Comparison of ENCODE assay signal across 8 mouse cellular contexts in genomic region chr5:125476799-125477198, GRCm38 (mm10). TPM values are rescaled to one million over a fixed set of nuclear protein-coding genes. Genes with fewer than 3 reads are reported as not detected.
DNase-seq lines count a peak whose midpoint lies in the region; ATAC-seq and TF ChIP-seq lines count a peak whose summit lies in the region.

No protein-coding gene starts in this region.

- H3K4me2 ChIP-seq in lung, embryonic 14.5 days = peak overlapping the region; percentile 94
- H3K4me2 ChIP-seq in embryonic facial prominence, embryonic 11.5 days (ENCODE audit: low read depth, low read length) = peak overlapping the region; percentile 92
- peak overlapping the region; percentile 87 for H3K4me2 ChIP-seq in limb, embryonic 11.5 days (ENCODE audit: low read depth, severe bottlenecking)

- H3K36me3 ChIP-seq in lung, embryonic 14.5 days (ENCODE audit: insufficient read depth) = no peaks in the 10 kb centered on the region
- no peaks in the 10 kb centered on the region for H3K36me3 ChIP-seq in embryonic facial prominence, embryonic 11.5 days (replicated peaks; ENCODE audit: control insufficient read depth, insufficient read depth, low read depth, low read length)
- H3K36me3 ChIP-seq in limb, embryonic 11.5 days (ENCODE audit: control insufficient read depth, insufficient read depth, low read length) = no peaks in the 10 kb centered on the region; the same call in 1 of the 2 replicates

- H3K9ac ChIP-seq in lung, embryonic 14.5 days = peak overlapping the region; percentile 72
- H3K9ac ChIP-seq in embryonic facial prominence, embryonic 11.5 days (replicated peaks; ENCODE audit: low read length) = no peak overlapping the region
- H3K9ac ChIP-seq in limb, embryonic 11.5 days (ENCODE audit: low read length) = no peak overlapping the region; the same call in 1 of the 2 replicates

- no peak for TF ChIP-seq CTCF in lung, embryonic 14.5 days (IDR thresholded peaks at IDR 0.05; ENCODE audit: low read depth)
- no peak for TF ChIP-seq CTCF in olfactory bulb, adult 2 months (IDR thresholded peaks at IDR 0.05; ENCODE audit: insufficient read depth, low read depth, low read length)

- no peaks in the 10 kb centered on the region for H3K27me3 ChIP-seq in lung, embryonic 14.5 days (ENCODE audit: insufficient read depth, low read length)
- no peaks in the 10 kb centered on the region for H3K27me3 ChIP-seq in embryonic facial prominence, embryonic 11.5 days (ENCODE audit: control insufficient read depth, insufficient read depth, low read length)
- H3K27me3 ChIP-seq in limb, embryonic 11.5 days (ENCODE audit: control insufficient read depth, insufficient read depth, low read length) = no peaks in the 10 kb centered on the region

- no peaks in the 10 kb centered on the region for H3K9me3 ChIP-seq in lung, embryonic 14.5 days (ENCODE audit: low read depth, low read length)
- H3K9me3 ChIP-seq in embryonic facial prominence, embryonic 11.5 days (replicated peaks; ENCODE audit: control insufficient read depth, low read length) = no peaks in the 10 kb centered on the region
- no peaks in the 10 kb centered on the region for H3K9me3 ChIP-seq in limb, embryonic 11.5 days (ENCODE audit: control insufficient read depth, low read length)

- peak overlapping the region; percentile 80 for H3K4me3 ChIP-seq in lung, embryonic 14.5 days (ENCODE audit: low read depth, low read length)
- H3K4me3 ChIP-seq in embryonic facial prominence, embryonic 11.5 days (ENCODE audit: low read depth, low read length) = peak overlapping the region; percentile 87
- H3K4me3 ChIP-seq in limb, embryonic 11.5 days (ENCODE audit: low read depth, low read length) = peak overlapping the region; percentile 79
- peak overlapping the region; percentile 62 for H3K4me3 ChIP-seq in olfactory bulb, adult 2 months (ENCODE audit: insufficient read depth, low read depth, low read length)

- WGBS in lung, embryonic 14.5 days = 59% methylated on average over 7 of the region's 7 CpGs
- WGBS in embryonic facial prominence, embryonic 11.5 days = 65% methylated on average over 7 of the region's 7 CpGs
- WGBS in limb, embryonic 11.5 days = 65% methylated on average over 7 of the region's 7 CpGs
- WGBS in olfactory bulb, adult 2 months = 47% methylated on average over 7 of the region's 7 CpGs

- ATAC-seq in lung, embryonic 14.5 days (ENCODE audit: insufficient read depth) = no peak
- ATAC-seq in embryonic facial prominence, embryonic 11.5 days (replicated peaks; ENCODE audit: insufficient number of reproducible peaks, low FRiP score, low TSS enrichment, low read depth) = no peak
- no peak for ATAC-seq in limb, embryonic 11.5 days (ENCODE audit: insufficient number of reproducible peaks, low FRiP score, low TSS enrichment, low read depth)

- TF ChIP-seq POLR2A in olfactory bulb, adult 2 months (IDR thresholded peaks at IDR 0.05; ENCODE audit: insufficient read depth, low read depth, low read length) = no peak

- H3K27ac ChIP-seq in lung, embryonic 14.5 days (ENCODE audit: low read depth) = no peak overlapping the region
- H3K27ac ChIP-seq in embryonic facial prominence, embryonic 11.5 days (replicated peaks; ENCODE audit: low read depth, low read length) = no peak overlapping the region
- no peak overlapping the region for H3K27ac ChIP-seq in limb, embryonic 11.5 days (replicated peaks; ENCODE audit: low read depth, low read length)
- no peak overlapping the region for H3K27ac ChIP-seq in olfactory bulb, adult 2 months (ENCODE audit: insufficient read depth, low read depth, low read length)

- DNase-seq in lung, embryonic 14.5 days = no peak
- DNase-seq in lung, postnatal 14 days = no peak
- no peak for DNase-seq in embryonic facial prominence, embryonic 11.5 days (ENCODE audit: low spot score)
- no peak for DNase-seq in limb, embryonic 11.5 days (ENCODE audit: low spot score)
- DNase-seq in frontal cortex, postnatal 14 days (ENCODE audit: low spot score in 2 of 2) = no peak
- DNase-seq in MN1 (ENCODE audit: low spot score) = no peak
- DNase-seq in left cerebral cortex, adult 18-20 months (ENCODE audit: low spot score in 2 of 2) = no peak

- H3K4me1 ChIP-seq in lung, embryonic 14.5 days (ENCODE audit: insufficient read depth) = 0 out of 2 replicates have a peak, but pooled peaks cover 11% of the 10 kb centered on the region
- no peaks in the 10 kb centered on the region; the same call in none of the 2 replicates for H3K4me1 ChIP-seq in embryonic facial prominence, embryonic 11.5 days (ENCODE audit: control insufficient read depth, insufficient read depth, low read length)
- H3K4me1 ChIP-seq in limb, embryonic 11.5 days (ENCODE audit: control insufficient read depth, insufficient read depth, low read length) = peaks cover 21% of the 10 kb centered on the region
- H3K4me1 ChIP-seq in olfactory bulb, adult 2 months (ENCODE audit: control insufficient read depth, insufficient read depth, low read length) = peaks cover 16% of the 10 kb centered on the region

RNA-seq across cellular contexts. Expression of gene Aacs, which starts 1.2 kb away (rescaled TPM):
- 37.1 and 42.7 TPM in 2 replicates for polyA plus RNA-seq in lung, embryonic 14.5 days (2014; fragmentation: Nextera tagmentation; extraction: Ambion mirVana)
- 28.4 and 34.7 TPM in 2 replicates for polyA plus RNA-seq in embryonic facial prominence, embryonic 11.5 days (2014; fragmentation: Nextera tagmentation; extraction: Ambion mirVana)
- 35.7 and 40.5 TPM in 2 replicates for polyA plus RNA-seq in limb, embryonic 11.5 days (2014; fragmentation: Nextera tagmentation; extraction: Ambion mirVana)
- polyA plus RNA-seq in olfactory bulb, adult 2 months (2012; ENCODE audit: insufficient read depth, insufficient read length, low replicate concordance, missing spikeins) = not detected in 2 replicates
- total RNA-seq in left cerebral cortex, adult 18-20 months (2021) = 10 to 100 TPM; 45.7 to 49.5 TPM

RNA-seq across cellular contexts. Expression of gene Bri3bp, which starts 35.4 kb away (rescaled TPM):
- 37.6 and 37.9 TPM in 2 replicates for polyA plus RNA-seq in lung, embryonic 14.5 days (2014; fragmentation: Nextera tagmentation; extraction: Ambion mirVana)
- polyA plus RNA-seq in embryonic facial prominence, embryonic 11.5 days (2014; fragmentation: Nextera tagmentation; extraction: Ambion mirVana) = 26.3 and 29.2 TPM in 2 replicates
- polyA plus RNA-seq in limb, embryonic 11.5 days (2014; fragmentation: Nextera tagmentation; extraction: Ambion mirVana) = 36.9 and 39.3 TPM in 2 replicates
- 46.8 TPM in 1 of 2 replicates, not detected in the other for polyA plus RNA-seq in olfactory bulb, adult 2 months (2012; ENCODE audit: insufficient read depth, insufficient read length, low replicate concordance, missing spikeins)
- total RNA-seq in left cerebral cortex, adult 18-20 months (2021) = 10 to 100 TPM; 91.8 to 96.3 TPM

RNA-seq across cellular contexts. Expression of gene Dhx37, which starts 42.9 kb away (rescaled TPM):
- 11.9 and 13.3 TPM in 2 replicates for polyA plus RNA-seq in lung, embryonic 14.5 days (2014; fragmentation: Nextera tagmentation; extraction: Ambion mirVana)
- 7.2 and 9.0 TPM in 2 replicates for polyA plus RNA-seq in embryonic facial prominence, embryonic 11.5 days (2014; fragmentation: Nextera tagmentation; extraction: Ambion mirVana)
- polyA plus RNA-seq in limb, embryonic 11.5 days (2014; fragmentation: Nextera tagmentation; extraction: Ambion mirVana) = 12.4 and 14.2 TPM in 2 replicates
- not detected in 2 replicates for polyA plus RNA-seq in olfactory bulb, adult 2 months (2012; ENCODE audit: insufficient read depth, insufficient read length, low replicate concordance, missing spikeins)
- 10 to 100 TPM; 11.9 to 14.6 TPM for total RNA-seq in left cerebral cortex, adult 18-20 months (2021)

RNA-seq across cellular contexts. Expression of gene Tmem132b, which starts 54.8 kb away (rescaled TPM):
- polyA plus RNA-seq in lung, embryonic 14.5 days (2014; fragmentation: Nextera tagmentation; extraction: Ambion mirVana) = not detected in 2 replicates
- polyA plus RNA-seq in embryonic facial prominence, embryonic 11.5 days (2014; fragmentation: Nextera tagmentation; extraction: Ambion mirVana) = 0.13 and 0.60 TPM in 2 replicates
- polyA plus RNA-seq in limb, embryonic 11.5 days (2014; fragmentation: Nextera tagmentation; extraction: Ambion mirVana) = 0.08 and 0.09 TPM in 2 replicates
- polyA plus RNA-seq in olfactory bulb, adult 2 months (2012; ENCODE audit: insufficient read depth, insufficient read length, low replicate concordance, missing spikeins) = not detected in 2 replicates
- total RNA-seq in left cerebral cortex, adult 18-20 months (2021) = 100 to 1,000 TPM; 116 to 123 TPM

Comparison
In these comparisons a context has a peak if more than half of its experiments do, and no peak if none do; other contexts are left out.
1. RNA of gene Aacs, which starts 1.2 kb away (polyA plus RNA-seq): 37.1 to 42.7 TPM in lung, embryonic 14.5 days, 35.7 to 40.5 TPM in limb, embryonic 11.5 days and 28.4 to 34.7 TPM in embryonic facial prominence, embryonic 11.5 days; not detected in olfactory bulb, adult 2 months; every median in the first group is over 10 times any median in the second.
2. Peak in every context shown above with its lines, with median percentiles within 50 percentile points of each other: H3K4me2 ChIP-seq and H3K4me3 ChIP-seq.